Mouse (Mus musculus): ENCODE measurements at regions not wholly inside any gene's neighbourhood (a gene's known extent, or its start where the extent isn't known, plus 50 kb on each side); places are given as distances from the start of the nearest gene placed in this dataset.
A peak's percentile ranks its signal among the peaks of the same experiment; 100 is the strongest.

GRCm38 (mm10) chr11:13724375-13724774 is 874.7 kb upstream of the Pom121l12 start:
- H3K36me3 ChIP-seq (ENCODE audit: control insufficient read depth, insufficient read depth, low read length): no peaks in the 10 kb centered on the region
- no peak for TF ChIP-seq POLR2A (IDR thresholded peaks at IDR 0.05; ENCODE audit: borderline replicate concordance, extremely low read depth, insufficient read depth, insufficient read length)
- DNase-seq (ENCODE audit: low spot score) (no peak), ATAC-seq (ENCODE audit: low FRiP score, low read depth) (no peak)
- 74% methylated on average over 3 of the region's 3 CpGs for WGBS
- no peaks in the 10 kb centered on the region for H3K9me3 ChIP-seq (ENCODE audit: control insufficient read depth, low read length)
- no peaks in the 10 kb centered on the region for H3K4me1 ChIP-seq (ENCODE audit: control insufficient read depth, insufficient read depth, low read length)
- H3K9ac ChIP-seq (ENCODE audit: low read depth, low read length, severe bottlenecking): no peak overlapping the region
- no peak overlapping the region for H3K27ac ChIP-seq (replicated peaks; ENCODE audit: low read depth, low read length)
- no peaks in the 10 kb centered on the region for H3K27me3 ChIP-seq (ENCODE audit: control insufficient read depth, insufficient read depth, low read length)
- no peak overlapping the region for H3K4me2 ChIP-seq (replicated peaks; ENCODE audit: low read depth, low read length, severe bottlenecking)
- H3K4me3 ChIP-seq (replicated peaks; ENCODE audit: low read length): no peak overlapping the region

- H3K36me3 ChIP-seq (ENCODE audit: control insufficient read depth, insufficient read depth, low read length): no peaks in the 10 kb centered on the region
- no peak overlapping the region for H3K27ac ChIP-seq (replicated peaks; ENCODE audit: low read depth, low read length)
- H3K4me2 ChIP-seq (replicated peaks; ENCODE audit: low read depth, low read length, severe bottlenecking): no peak overlapping the region
- H3K9me3 ChIP-seq (ENCODE audit: control insufficient read depth, low read length): no peaks in the 10 kb centered on the region
- no peaks in the 10 kb centered on the region for H3K4me1 ChIP-seq (ENCODE audit: control insufficient read depth, insufficient read depth, low read length)
- WGBS: 80% methylated on average over 2 of the region's 2 CpGs
- no peaks in the 10 kb centered on the region for H3K27me3 ChIP-seq (ENCODE audit: control insufficient read depth, insufficient read depth, low read length)
- no peak overlapping the region for H3K4me3 ChIP-seq (replicated peaks; ENCODE audit: low read length)
- ATAC-seq (ENCODE audit: low FRiP score, low read depth) (0 out of 2 replicates have a peak, but pooled peaks have one; percentile 70), DNase-seq (ENCODE audit: low spot score) (no peak)
- TF ChIP-seq POLR2A (IDR thresholded peaks at IDR 0.05; ENCODE audit: borderline replicate concordance, extremely low read depth, insufficient read depth, insufficient read length): no peak
- no peak overlapping the region for H3K9ac ChIP-seq (ENCODE audit: low read depth, low read length, severe bottlenecking)
Measured at GRCm38 (mm10) chr11:13771065-13771464, 828.0 kb upstream of the Pom121l12 start.

Data from limb, embryonic 14.5 days (tissue).